Mouse (Mus musculus) heart, postnatal 0 days (tissue): ENCODE measurements around the gene Abr.

Source experiments
- CTCF ChIP-seq: IDR thresholded peaks from 2 replicates; pipeline ENCODE4 v1.5.1; 2016; ENCODE audit warnings: antibody characterized with exemption, control low read depth, low read depth
- EP300 ChIP-seq: IDR thresholded peaks from 2 replicates; pipeline ENCODE4 v1.6.1; 2016; ENCODE audit warnings: antibody characterized with exemption, low read depth

GRCm38 (mm10) chr11:76543300-76543699 is 78.8 kb downstream of the Abr start:
- TF ChIP-seq CTCF (no peak), EP300 (no peak)
